Mouse (Mus musculus): Measurements from ENCODE around the gene Socs3. TPM values are rescaled to one million over a fixed set of nuclear protein-coding genes. Genes with fewer than 3 reads are reported as not detected.

Gene Socs3
- polyA plus RNA-seq, 1 experiment from 2014 or later: 8.4 TPM

GRCm38 (mm10) chr11:117983770-117984169 is 13.9 kb upstream of the Socs3 start:
- H3K4me2 ChIP-seq (ENCODE audit: low read depth, low read length): no peak overlapping the region
- H3K4me1 ChIP-seq (ENCODE audit: control insufficient read depth, insufficient read depth, low read length): peaks cover 4% of the 10 kb centered on the region; the same call in 1 of the 2 replicates
- H3K27me3 ChIP-seq (ENCODE audit: control insufficient read depth, insufficient read depth, low read length): no peaks in the 10 kb centered on the region
- no peaks in the 10 kb centered on the region for H3K36me3 ChIP-seq (replicated peaks; ENCODE audit: control insufficient read depth, insufficient read depth, low read depth, low read length)
- H3K4me3 ChIP-seq (ENCODE audit: low read depth, low read length): no peak overlapping the region
- no peak overlapping the region for H3K9ac ChIP-seq (replicated peaks; ENCODE audit: low read length)
- ATAC-seq (replicated peaks; ENCODE audit: insufficient number of reproducible peaks, low FRiP score, low TSS enrichment, low read depth) (no peak), DNase-seq (ENCODE audit: low spot score) (no peak)
- WGBS: 72% methylated on average over 7 of the region's 7 CpGs
- no peaks in the 10 kb centered on the region for H3K9me3 ChIP-seq (replicated peaks; ENCODE audit: control insufficient read depth, low read length)
- H3K27ac ChIP-seq (replicated peaks; ENCODE audit: low read depth, low read length): no peak overlapping the region

GRCm38 (mm10) chr11:117982426-117982825 is 12.6 kb upstream of the Socs3 start:
- ATAC-seq (replicated peaks; ENCODE audit: insufficient number of reproducible peaks, low FRiP score, low TSS enrichment, low read depth) (no peak), DNase-seq (ENCODE audit: low spot score) (no peak)
- H3K9me3 ChIP-seq (replicated peaks; ENCODE audit: control insufficient read depth, low read length): no peaks in the 10 kb centered on the region
- no peaks in the 10 kb centered on the region for H3K27me3 ChIP-seq (ENCODE audit: control insufficient read depth, insufficient read depth, low read length)
- no peak overlapping the region for H3K9ac ChIP-seq (replicated peaks; ENCODE audit: low read length)
- H3K4me1 ChIP-seq (ENCODE audit: control insufficient read depth, insufficient read depth, low read length): peaks cover 4% of the 10 kb centered on the region; the same call in 1 of the 2 replicates
- H3K4me3 ChIP-seq (ENCODE audit: low read depth, low read length): no peak overlapping the region
- no peaks in the 10 kb centered on the region for H3K36me3 ChIP-seq (replicated peaks; ENCODE audit: control insufficient read depth, insufficient read depth, low read depth, low read length)
- 77% methylated on average over 5 of the region's 5 CpGs for WGBS
- H3K4me2 ChIP-seq (ENCODE audit: low read depth, low read length): no peak overlapping the region
- H3K27ac ChIP-seq (replicated peaks; ENCODE audit: low read depth, low read length): no peak overlapping the region

GRCm38 (mm10) chr11:117979388-117979787 is 9.5 kb upstream of the Socs3 start:
- whole genome bisulfite sequencing: 40% methylated on average over 7 of the region's 7 CpGs
- Histone ChIP-seq H3K4me2 (ENCODE audit: low read depth, low read length) (no peak overlapping the region), H3K9me3 (replicated peaks; ENCODE audit: control insufficient read depth, low read length) (no peaks in the 10 kb centered on the region), H3K4me3 (ENCODE audit: low read depth, low read length) (no peak overlapping the region), H3K27ac (replicated peaks; ENCODE audit: low read depth, low read length) (no peak overlapping the region), H3K4me1 (ENCODE audit: control insufficient read depth, insufficient read depth, low read length) (peaks cover 5% of the 10 kb centered on the region; the same call in 1 of the 2 replicates), H3K9ac (replicated peaks; ENCODE audit: low read length) (no peak overlapping the region), H3K27me3 (ENCODE audit: control insufficient read depth, insufficient read depth, low read length) (no peaks in the 10 kb centered on the region), H3K36me3 (replicated peaks; ENCODE audit: control insufficient read depth, insufficient read depth, low read depth, low read length) (no peaks in the 10 kb centered on the region)
- no peak for DNase-seq (ENCODE audit: low spot score)
- ATAC-seq (replicated peaks; ENCODE audit: insufficient number of reproducible peaks, low FRiP score, low TSS enrichment, low read depth): no peak

DNA sequence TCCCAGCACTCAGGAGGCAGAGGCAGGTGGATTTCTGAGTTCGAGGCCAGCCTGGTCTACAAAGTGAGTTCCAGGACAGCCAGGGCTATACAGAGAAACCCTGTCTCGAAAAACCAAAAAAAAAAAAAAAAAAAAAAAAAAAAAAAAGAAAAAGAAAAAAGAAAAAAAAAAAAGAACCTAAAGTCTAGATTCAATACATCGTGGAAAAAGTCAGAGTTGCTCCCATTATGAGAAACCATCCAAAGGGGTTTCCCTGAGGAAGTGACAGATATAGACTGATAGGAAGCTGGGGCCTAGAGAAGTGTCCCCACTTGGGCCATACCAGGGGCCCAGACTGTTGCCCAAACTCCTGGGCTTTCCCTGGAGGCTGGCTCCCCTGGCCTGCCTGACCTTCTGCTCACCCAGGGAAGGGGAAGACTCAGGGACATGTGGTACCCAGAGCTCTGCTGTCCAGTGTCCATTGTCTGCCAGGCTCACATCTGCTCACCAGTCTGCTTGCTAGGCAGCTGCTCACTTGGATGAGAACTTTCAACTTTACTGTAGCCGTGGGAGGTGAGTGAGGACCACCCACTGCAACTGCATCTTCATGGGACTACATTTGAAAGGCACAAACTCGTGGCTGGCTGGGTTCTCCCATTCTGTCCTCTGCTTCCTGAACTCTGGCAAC is 8.0 kb upstream of the Socs3 start:
- no peak overlapping the region for H3K9ac ChIP-seq (replicated peaks; ENCODE audit: low read length)
- 47% methylated on average over 4 of the region's 5 CpGs for WGBS
- no peak for DNase-seq (ENCODE audit: low spot score)
- ATAC-seq (replicated peaks; ENCODE audit: insufficient number of reproducible peaks, low FRiP score, low TSS enrichment, low read depth): no peak
- H3K36me3 ChIP-seq (replicated peaks; ENCODE audit: control insufficient read depth, insufficient read depth, low read depth, low read length): no peaks in the 10 kb centered on the region
- H3K4me1 ChIP-seq (ENCODE audit: control insufficient read depth, insufficient read depth, low read length): peaks cover 5% of the 10 kb centered on the region; the same call in 1 of the 2 replicates
- no peaks in the 10 kb centered on the region for H3K27me3 ChIP-seq (ENCODE audit: control insufficient read depth, insufficient read depth, low read length)
- no peak overlapping the region for H3K4me3 ChIP-seq (ENCODE audit: low read depth, low read length)
- H3K9me3 ChIP-seq (replicated peaks; ENCODE audit: control insufficient read depth, low read length): no peaks in the 10 kb centered on the region
- H3K27ac ChIP-seq (replicated peaks; ENCODE audit: low read depth, low read length): no peak overlapping the region
- H3K4me2 ChIP-seq (ENCODE audit: low read depth, low read length): no peak overlapping the region

DNA sequence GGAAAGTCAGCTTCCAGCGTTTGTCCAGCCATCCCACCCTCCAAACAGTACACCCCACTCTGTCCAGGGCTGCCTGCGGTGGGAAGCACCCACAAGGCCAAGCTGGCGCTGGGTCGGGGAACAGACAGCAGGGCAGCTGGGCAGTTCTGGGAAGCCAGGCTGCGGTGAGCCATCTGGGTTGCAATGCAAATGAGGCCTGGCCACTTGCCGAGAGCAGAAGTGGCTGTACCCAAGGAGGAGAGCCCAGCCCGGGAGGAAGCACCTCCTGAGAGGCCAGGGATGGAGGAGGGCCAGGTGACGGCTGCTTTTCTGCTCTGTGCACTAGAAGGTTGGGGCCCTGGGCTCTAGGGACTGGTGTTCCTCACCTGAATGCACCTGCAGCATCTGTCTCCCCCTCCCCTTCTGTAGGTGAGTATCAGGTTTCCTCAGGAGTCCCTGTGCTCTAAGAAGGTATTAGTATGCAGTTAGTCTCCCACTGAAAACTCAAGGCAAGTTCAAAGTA is 6.3 kb upstream of the Socs3 start:
- H3K4me2 ChIP-seq (ENCODE audit: low read depth, low read length): no peak overlapping the region
- H3K36me3 ChIP-seq (replicated peaks; ENCODE audit: control insufficient read depth, insufficient read depth, low read depth, low read length): no peaks in the 10 kb centered on the region
- H3K4me1 ChIP-seq (ENCODE audit: control insufficient read depth, insufficient read depth, low read length): peaks cover 5% of the 10 kb centered on the region; the same call in 1 of the 2 replicates
- H3K9me3 ChIP-seq (replicated peaks; ENCODE audit: control insufficient read depth, low read length): no peaks in the 10 kb centered on the region
- H3K4me3 ChIP-seq (ENCODE audit: low read depth, low read length): no peak overlapping the region
- no peak overlapping the region; the same call in 1 of the 2 replicates for H3K9ac ChIP-seq (replicated peaks; ENCODE audit: low read length)
- peak overlapping the region; percentile 68 for H3K27ac ChIP-seq (replicated peaks; ENCODE audit: low read depth, low read length)
- H3K27me3 ChIP-seq (ENCODE audit: control insufficient read depth, insufficient read depth, low read length): no peaks in the 10 kb centered on the region
- DNase-seq (ENCODE audit: low spot score): peak; percentile 25
- WGBS: 7% methylated on average over 8 of the region's 8 CpGs
- peak; percentile 49; the same call in 1 of the 2 replicates for ATAC-seq (replicated peaks; ENCODE audit: insufficient number of reproducible peaks, low FRiP score, low TSS enrichment, low read depth)

DNA sequence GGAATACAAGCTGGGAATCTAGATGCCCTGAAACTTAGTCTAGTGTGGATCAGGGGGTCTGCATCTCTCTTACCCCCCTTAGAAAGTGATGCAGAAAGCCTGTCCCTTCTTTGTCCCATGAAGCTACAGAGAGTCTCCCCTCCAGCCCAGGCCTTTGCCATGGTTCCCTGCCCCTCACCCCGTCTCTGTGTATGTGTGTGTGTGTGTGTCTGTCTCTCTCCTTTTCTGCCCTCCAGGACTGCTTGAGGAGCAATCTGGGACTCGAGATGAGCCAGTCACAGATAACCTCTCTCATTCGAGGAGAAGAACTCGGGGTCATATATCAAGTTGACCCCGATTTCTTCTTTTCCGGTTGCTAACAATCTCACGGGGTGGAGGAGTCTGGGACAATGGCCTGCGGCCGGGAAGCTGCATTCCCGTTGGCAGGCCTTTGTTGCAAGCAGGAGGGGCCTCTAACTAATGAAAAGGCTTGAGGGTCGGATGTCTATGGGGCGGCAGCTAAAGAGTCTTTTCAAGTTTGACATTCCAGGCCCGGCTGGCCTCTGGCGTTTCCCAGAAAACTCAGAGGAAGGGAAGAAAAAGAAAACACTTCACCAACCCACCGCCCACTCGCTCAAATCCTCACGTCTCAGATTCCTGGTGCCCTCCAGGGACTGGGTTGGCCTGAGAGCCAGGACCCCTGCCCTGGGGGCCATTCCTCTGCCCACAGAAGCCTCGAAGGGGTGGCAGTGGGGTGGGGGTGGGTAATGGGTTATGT is 5.5 kb upstream of the Socs3 start:
- 2% methylated on average over 18 of the region's 18 CpGs for WGBS
- peak overlapping the region; percentile 68 for H3K27ac ChIP-seq (replicated peaks; ENCODE audit: low read depth, low read length)
- no peak overlapping the region for H3K4me3 ChIP-seq (ENCODE audit: low read depth, low read length)
- DNase-seq (ENCODE audit: low spot score) (peak; percentile 78), ATAC-seq (replicated peaks; ENCODE audit: insufficient number of reproducible peaks, low FRiP score, low TSS enrichment, low read depth) (0 out of 2 replicates have a peak, but pooled peaks have one; percentile 40)
- peak overlapping the region; percentile 23 for H3K9ac ChIP-seq (replicated peaks; ENCODE audit: low read length)
- H3K4me1 ChIP-seq (ENCODE audit: control insufficient read depth, insufficient read depth, low read length): peaks cover 5% of the 10 kb centered on the region; the same call in 1 of the 2 replicates
- H3K36me3 ChIP-seq (replicated peaks; ENCODE audit: control insufficient read depth, insufficient read depth, low read depth, low read length): no peaks in the 10 kb centered on the region
- no peaks in the 10 kb centered on the region for H3K9me3 ChIP-seq (replicated peaks; ENCODE audit: control insufficient read depth, low read length)
- H3K27me3 ChIP-seq (ENCODE audit: control insufficient read depth, insufficient read depth, low read length): no peaks in the 10 kb centered on the region
- H3K4me2 ChIP-seq (ENCODE audit: low read depth, low read length): 0 out of 2 replicates have a peak overlapping the region, but pooled peaks have one; percentile 22

GRCm38 (mm10) chr11:117974327-117975125 is 4.7 kb upstream of the Socs3 start:
- DNase-seq (ENCODE audit: low spot score): no peak
- Histone ChIP-seq H3K4me1 (ENCODE audit: control insufficient read depth, insufficient read depth, low read length) (peaks cover 5% of the 10 kb centered on the region; the same call in 1 of the 2 replicates), H3K4me3 (ENCODE audit: low read depth, low read length) (no peak overlapping the region), H3K9ac (replicated peaks; ENCODE audit: low read length) (no peak overlapping the region; the same call in 1 of the 2 replicates), H3K36me3 (replicated peaks; ENCODE audit: control insufficient read depth, insufficient read depth, low read depth, low read length) (no peaks in the 10 kb centered on the region), H3K27me3 (ENCODE audit: control insufficient read depth, insufficient read depth, low read length) (no peaks in the 10 kb centered on the region), H3K27ac (replicated peaks; ENCODE audit: low read depth, low read length) (peak overlapping the region; percentile 68; the same call in 1 of the 2 replicates), H3K9me3 (replicated peaks; ENCODE audit: control insufficient read depth, low read length) (no peaks in the 10 kb centered on the region), H3K4me2 (ENCODE audit: low read depth, low read length) (no peak overlapping the region)
- no peak for ATAC-seq (replicated peaks; ENCODE audit: insufficient number of reproducible peaks, low FRiP score, low TSS enrichment, low read depth)
- 27% methylated on average over 14 of the region's 14 CpGs for WGBS

Data from embryonic facial prominence, embryonic 11.5 days (tissue).